Mouse (Mus musculus) neural tube, embryonic 10.5 days (tissue): ENCODE results near the gene Trpc4ap.

Experiments
- DNase-seq: peaks from one replicate; pipeline ENCODE4 v3.0.0-alpha.2; 2017; ENCODE audit warnings: low spot score; ENCODE audit errors: extremely low spot score

Gene Trpc4ap

DNA sequence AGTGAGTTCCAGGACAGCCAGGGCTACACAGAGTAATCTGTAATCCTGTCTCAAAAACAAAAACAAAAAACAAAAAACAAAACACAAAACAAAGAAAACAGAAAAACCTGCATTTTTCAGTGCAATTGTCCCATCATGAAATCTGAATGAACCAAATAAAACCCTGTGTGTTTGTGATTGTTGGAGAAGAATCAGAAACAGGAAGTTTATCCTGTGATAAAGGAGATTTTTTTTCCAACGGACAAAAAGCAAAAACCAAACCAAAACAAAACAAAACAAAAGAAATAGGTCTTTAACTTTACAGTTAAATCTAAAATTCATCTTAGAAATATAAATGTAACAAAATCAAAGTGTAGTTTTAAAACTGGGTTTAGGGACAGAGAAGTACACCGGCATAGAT, 2.4 kb upstream of the Trpc4ap start:
- DNase-seq = no peak

DNA sequence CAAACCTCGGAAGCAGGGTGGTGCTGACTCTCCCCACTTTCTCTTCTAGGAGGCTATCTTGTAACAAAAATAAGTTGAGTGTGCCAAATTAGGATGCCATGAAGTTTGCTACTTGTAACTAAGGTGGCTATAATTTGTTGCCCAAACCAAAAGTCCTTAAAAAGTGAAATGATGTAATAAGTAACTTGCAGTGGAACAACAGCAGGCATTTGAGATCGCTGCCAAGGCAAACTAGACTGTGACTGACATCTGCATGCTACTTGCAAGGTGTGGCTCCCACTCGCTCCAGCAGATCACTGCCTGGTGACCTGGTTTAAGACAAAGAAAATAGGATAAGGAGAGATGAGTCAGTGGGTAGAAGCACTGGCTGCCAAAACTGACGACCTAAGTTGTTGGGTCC, 952 bp upstream of the Trpc4ap start:
- no peak for DNase-seq

GRCm38 (mm10) chr2:155691336-155691722, 855 bp downstream of the Trpc4ap start:
- no peak for DNase-seq

DNA sequence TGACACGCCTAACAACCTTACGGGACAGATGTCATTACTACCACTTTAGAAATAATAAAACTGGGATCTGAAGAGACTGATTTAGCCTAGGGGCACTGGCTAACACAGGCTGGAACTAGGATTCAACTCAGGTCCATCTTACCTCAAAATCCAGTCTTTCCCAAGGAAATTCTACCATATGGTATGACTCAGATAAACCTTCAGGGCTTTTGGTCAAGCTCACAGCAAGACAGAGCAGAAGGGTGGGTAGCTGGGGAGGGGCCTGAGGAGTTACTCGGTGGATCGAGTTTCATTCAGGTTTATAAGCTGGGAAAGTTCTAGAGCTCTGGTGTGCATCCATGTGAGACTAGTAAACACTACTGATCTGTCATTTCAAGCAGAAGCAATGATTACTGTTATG, 3.0 kb downstream of the Trpc4ap start:
- no peak for DNase-seq

- no peak for DNase-seq
Observed at GRCm38 (mm10) chr2:155687746-155688145, 4.4 kb downstream of the Trpc4ap start.

- DNase-seq = no peak
Observed at GRCm38 (mm10) chr2:155686572-155686971, 5.6 kb downstream of the Trpc4ap start.

DNA sequence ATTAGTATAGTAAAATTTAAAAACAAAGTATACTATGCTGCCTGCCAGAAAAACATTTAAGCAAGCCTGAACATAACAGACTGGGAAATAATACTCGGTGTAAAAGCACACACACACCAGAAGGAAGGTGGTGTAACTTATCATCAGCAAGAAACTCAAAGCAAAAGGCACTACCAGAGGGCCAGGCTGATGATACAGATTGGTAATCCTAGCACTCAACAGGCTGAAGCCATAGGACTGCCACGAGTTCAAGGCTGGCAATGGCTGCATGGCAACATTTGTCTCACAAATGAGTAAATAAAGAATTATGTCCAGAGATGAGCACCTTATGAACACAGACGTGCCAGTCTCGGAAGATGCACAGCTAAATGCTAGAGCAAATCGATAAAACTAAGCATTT, 8.4 kb downstream of the Trpc4ap start:
- no peak for DNase-seq

GRCm38 (mm10) chr2:155683137-155683536, 9.0 kb downstream of the Trpc4ap start:
- no peak for DNase-seq

DNA sequence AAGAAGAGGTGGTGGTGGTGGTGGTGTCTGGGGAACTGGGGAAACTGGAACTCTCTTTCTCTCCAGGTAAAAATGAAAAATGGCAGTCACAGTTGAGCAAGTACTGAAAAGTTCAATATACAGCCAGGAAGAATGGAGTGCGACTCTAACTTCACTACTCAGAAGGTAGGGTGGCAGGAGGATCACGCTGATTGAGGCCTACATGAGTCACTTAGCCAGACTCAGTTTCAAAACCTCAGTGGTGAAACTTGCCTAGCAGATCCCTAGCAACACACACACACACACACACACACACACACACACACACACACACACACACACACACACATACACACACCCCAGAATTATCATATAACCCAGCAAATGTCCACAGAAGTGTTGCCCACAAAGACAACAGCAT, 10.3 kb downstream of the Trpc4ap start:
- no peak for DNase-seq

DNA sequence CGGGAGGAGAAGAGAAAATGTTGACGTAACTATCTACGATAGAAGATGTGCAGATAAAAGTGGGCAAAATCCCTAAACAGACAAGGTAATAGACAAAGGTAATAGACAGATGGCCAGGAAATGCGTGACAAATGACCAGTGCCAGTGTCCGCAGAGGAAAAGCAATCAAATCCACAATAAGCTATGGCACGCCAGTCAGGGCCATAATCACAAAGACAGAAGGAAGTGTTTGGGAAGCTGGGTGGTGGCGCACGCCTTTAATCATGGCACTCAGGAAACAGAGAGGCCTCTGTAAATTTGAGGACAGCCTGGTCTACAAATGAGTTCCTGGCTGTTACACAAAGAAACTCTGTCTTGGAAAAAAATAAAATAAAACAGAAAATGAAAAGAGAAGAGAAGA, 11.0 kb downstream of the Trpc4ap start:
- no peak for DNase-seq

DNA sequence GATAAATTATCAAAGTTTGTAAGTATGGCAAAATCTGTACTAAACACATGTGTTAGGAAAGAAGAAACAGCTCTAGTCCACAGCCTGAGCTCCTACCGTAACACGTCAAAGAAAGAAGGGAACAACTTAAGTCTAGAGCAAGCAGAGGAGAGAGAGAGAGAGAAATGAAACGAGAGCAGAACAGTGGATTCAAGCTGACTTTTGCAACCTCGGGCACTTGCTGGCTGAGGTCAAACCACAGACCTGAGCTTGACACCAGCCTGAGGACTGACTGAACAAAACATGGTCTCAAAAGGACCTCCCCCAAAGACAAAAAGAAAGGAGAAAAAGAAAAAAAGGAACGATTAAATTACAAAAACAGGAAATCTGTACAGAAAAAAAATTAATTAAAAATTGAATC, 11.6 kb downstream of the Trpc4ap start:
- DNase-seq = no peak

GRCm38 (mm10) chr2:155679586-155680110, 12.5 kb downstream of the Trpc4ap start:
- DNase-seq = no peak

DNA sequence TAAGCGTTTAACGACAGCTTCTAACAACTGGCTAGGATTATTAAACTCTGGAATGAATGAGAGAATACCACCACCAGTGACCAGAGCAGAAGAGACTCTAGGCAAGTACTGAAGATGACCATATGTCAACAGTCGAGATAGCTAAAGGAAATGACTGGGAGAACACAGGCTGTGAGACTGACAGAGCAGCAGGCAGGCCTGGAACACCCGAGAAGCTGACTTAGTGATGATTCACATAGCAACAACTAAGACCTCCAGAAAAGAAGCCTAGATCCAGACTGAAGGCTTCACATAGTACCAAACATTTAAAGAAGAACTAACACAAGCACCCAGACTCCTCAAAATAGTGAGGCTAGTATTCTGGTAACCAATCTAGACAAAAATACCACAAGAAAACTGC, 17.1 kb downstream of the Trpc4ap start:
- no peak for DNase-seq

GRCm38 (mm10) chr2:155673546-155673945, 18.6 kb downstream of the Trpc4ap start:
- DNase-seq = peak; percentile 32

DNA sequence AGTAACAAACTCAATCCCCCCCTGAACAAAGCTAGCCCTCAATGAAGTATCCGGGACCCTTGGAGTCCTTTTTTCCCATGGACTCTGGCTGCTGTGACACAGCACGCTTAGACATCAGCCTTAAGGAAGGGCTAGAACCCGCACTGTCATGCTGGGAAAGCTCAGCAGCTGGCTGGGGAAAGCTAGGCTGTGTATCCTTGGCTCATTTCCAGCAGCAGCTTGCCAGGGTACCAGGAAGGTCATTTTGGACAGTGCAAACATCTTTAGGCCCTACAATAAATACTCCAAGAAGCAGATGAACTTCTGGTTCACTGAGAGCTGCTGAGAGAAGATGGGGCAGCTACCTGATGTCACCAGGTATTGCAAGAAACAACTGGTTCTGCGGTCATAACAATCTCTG, 20.9 kb downstream of the Trpc4ap start:
- no peak for DNase-seq

GRCm38 (mm10) chr2:155668461-155668860, 23.7 kb downstream of the Trpc4ap start:
- no peak for DNase-seq

DNA sequence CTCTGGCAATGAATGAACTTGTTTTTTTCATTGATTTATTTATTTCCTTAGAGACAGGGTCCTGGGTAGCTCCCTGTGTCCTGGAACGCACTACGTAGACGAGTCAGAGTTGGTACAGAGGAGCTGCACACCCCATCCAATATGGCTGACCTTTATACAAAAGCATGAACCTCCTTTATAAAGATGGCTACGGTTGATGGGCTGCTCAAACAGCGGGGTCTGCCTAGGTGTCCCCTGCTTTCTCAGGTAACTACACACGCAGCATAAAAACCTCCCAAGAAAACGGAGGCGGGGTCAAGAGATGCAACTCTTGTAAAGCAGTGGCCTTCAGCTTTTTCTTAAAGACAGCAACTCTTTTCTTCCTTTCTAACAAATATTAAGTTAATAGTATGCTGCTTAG, 24.3 kb downstream of the Trpc4ap start:
- DNase-seq = no peak

DNA sequence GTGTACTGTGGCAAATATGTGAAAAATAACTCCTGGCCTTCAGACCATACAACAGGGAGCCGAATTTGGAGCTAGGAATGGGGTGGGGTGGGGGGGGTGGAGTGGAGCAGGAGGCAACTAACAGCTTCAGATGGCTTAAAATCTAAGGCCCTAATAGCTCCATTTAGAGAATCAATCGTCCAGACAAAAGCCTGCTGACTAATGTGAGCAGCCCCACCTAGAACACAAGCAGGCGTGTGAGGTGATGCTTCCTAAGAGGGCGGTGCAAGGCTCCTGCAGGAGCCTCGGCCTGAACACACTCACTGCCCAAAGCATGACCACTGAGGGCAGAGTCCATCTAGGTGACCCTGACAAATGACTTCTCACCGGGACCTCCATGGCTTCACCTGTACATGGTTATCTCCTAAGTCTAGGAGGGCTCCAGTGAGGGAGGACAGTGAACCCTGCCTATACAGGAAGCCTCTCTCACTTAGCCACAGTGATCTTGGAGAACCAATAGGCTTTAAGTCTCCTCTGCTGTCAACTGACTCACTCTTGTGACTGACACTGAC, 28.2 kb downstream of the Trpc4ap start:
- no peak for DNase-seq

- DNase-seq = peak; percentile 28
Observed at GRCm38 (mm10) chr2:155663097-155663496, 29.1 kb downstream of the Trpc4ap start.

- no peak for DNase-seq
Observed at GRCm38 (mm10) chr2:155662390-155662789, 29.8 kb downstream of the Trpc4ap start.

- DNase-seq = no peak
Observed at GRCm38 (mm10) chr2:155655759-155656372, 36.3 kb downstream of the Trpc4ap start.

DNA sequence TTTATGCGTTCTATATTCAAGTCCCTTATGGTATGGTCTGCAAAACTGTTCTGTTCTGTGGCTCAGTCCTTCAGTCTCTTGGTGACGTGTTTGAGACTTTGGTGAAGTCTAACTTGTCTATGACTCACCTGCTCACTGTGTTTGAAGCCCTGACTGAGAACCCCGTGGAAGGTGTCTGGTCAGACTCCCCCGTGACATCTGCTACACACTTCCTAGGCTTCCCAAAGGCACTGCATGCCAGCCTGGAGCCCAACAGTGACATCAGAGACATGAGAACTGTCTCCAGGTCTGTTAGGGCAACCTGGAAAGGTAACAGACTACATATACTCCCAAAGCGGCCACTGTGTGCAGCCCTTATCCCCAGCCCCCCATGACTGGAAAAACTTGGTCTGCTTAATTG, 39.6 kb downstream of the Trpc4ap start:
- no peak for DNase-seq

- no peak for DNase-seq
Observed at GRCm38 (mm10) chr2:155645746-155646145, 46.4 kb downstream of the Trpc4ap start.
